In the genomic region with DNA sequence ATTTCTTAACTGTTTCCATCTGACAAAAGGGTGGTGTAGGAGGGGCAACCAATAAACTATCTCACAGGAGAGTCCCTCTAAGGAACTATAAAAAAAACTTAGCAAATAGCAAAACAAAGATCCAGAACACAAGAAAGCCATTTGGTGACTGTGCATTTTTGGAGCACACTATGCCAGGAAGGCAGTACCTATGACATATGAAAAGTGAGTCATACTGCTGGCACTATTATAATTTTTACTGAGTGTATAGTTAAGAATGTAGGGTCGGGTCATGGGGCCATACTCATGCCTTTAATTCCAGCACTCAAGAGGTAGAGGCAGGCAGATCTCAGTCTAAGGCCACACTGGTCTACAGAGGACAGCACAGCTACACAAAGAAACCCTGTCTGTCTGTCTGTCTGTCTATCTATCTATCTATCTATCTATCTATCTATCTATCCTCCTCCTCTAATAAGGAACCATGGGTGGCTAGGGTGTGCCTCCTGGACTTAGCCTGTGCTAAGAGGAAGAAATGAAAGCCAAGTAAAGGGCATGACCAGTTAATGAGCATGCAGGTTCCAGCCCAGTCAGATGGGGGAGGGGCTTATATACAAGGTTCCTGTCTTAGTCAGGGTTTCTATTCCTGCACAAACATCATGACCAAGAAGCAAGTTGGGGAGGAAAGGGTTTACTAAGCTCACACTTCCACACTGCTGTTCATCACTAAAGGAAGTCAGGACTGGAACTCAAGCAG, we compare ENCODE assay signal across 34 mouse cellular contexts. TPM values are rescaled to one million over a fixed set of nuclear protein-coding genes. Genes with fewer than 3 reads are reported as not detected.
A peak's percentile ranks its signal among the peaks of the same experiment; 100 is the strongest.
DNase-seq lines count a peak whose midpoint lies in the region; ATAC-seq and TF ChIP-seq lines count a peak whose summit lies in the region.
"Had no signal": no experiment of that assay in that cellular context is flagged by ENCODE, and none has a peak within 500 bp of the region (broad histone marks: within the 10 kb centered on the region; RNA-seq: fewer than 3 reads in every experiment).

No protein-coding gene starts in this region.

- no peak overlapping the region for H3K4me3 ChIP-seq in embryonic fibroblast, embryonic 13.5 days (ENCODE audit: insufficient read depth, low read length)
- peak overlapping the region; percentile 33 for H3K4me3 ChIP-seq in megakaryocyte, embryonic 14.5 days (replicated peaks)
- no peak overlapping the region for H3K4me3 ChIP-seq in hindbrain, embryonic 12.5 days
- no peak overlapping the region for H3K4me3 ChIP-seq in kidney, embryonic 16.5 days (ENCODE audit: low read length)
- H3K4me3 ChIP-seq: embryonic facial prominence, embryonic 12.5 days; embryonic facial prominence, embryonic 15.5 days; erythroblast, embryonic 14.5 days; forebrain, embryonic 12.5 days; forebrain, embryonic 15.5 days; hindbrain, embryonic 13.5 days; intestine, embryonic 15.5 days had no signal

- no peak for ATAC-seq in hindbrain, embryonic 12.5 days (ENCODE audit: low FRiP score)
- ATAC-seq in kidney, embryonic 16.5 days (ENCODE audit: low FRiP score, low TSS enrichment) = no peak
- no peak for ATAC-seq in megakaryocyte progenitor cell, adult 5-6 weeks (replicated peaks; ENCODE audit: poor library complexity)
- ATAC-seq: activated CD4-positive, CD25-positive, alpha-beta regulatory T cell, adult 4 months; forebrain, embryonic 15.5 days; hindbrain, embryonic 16.5 days; intestine, embryonic 15.5 days had no signal

- H3K27me3 ChIP-seq in megakaryocyte, embryonic 14.5 days (replicated peaks) = peaks cover 46% of the 10 kb centered on the region
- H3K27me3 ChIP-seq in hindbrain, embryonic 12.5 days = peaks cover 54% of the 10 kb centered on the region
- H3K27me3 ChIP-seq in kidney, embryonic 16.5 days (ENCODE audit: insufficient read depth, low read length) = peaks cover 32% of the 10 kb centered on the region

- peaks cover 7% of the 10 kb centered on the region; the same call in 1 of the 2 replicates for H3K4me1 ChIP-seq in embryonic fibroblast, embryonic 13.5 days (ENCODE audit: control insufficient read depth, insufficient read depth, low read length)
- H3K4me1 ChIP-seq in megakaryocyte, embryonic 14.5 days = peaks cover 21% of the 10 kb centered on the region
- H3K4me1 ChIP-seq in hindbrain, embryonic 12.5 days = 0 out of 2 replicates have a peak, but pooled peaks cover under 1% of the 10 kb centered on the region
- peaks cover 2% of the 10 kb centered on the region; the same call in 1 of the 2 replicates for H3K4me1 ChIP-seq in kidney, embryonic 16.5 days (ENCODE audit: insufficient read depth, low read length)
- H3K4me1 ChIP-seq: embryonic facial prominence, embryonic 12.5 days; forebrain, embryonic 12.5 days; forebrain, embryonic 15.5 days; hindbrain, embryonic 13.5 days; intestine, embryonic 15.5 days had no signal

- H3K36me3 ChIP-seq in megakaryocyte, embryonic 14.5 days (replicated peaks; ENCODE audit: low read length) = no peaks in the 10 kb centered on the region
- H3K36me3 ChIP-seq in hindbrain, embryonic 12.5 days = no peaks in the 10 kb centered on the region
- H3K36me3 ChIP-seq in kidney, embryonic 16.5 days (ENCODE audit: insufficient read depth, low read length) = no peaks in the 10 kb centered on the region
- H3K36me3 ChIP-seq: embryonic facial prominence, embryonic 12.5 days; embryonic facial prominence, embryonic 15.5 days; forebrain, embryonic 12.5 days; forebrain, embryonic 15.5 days; hindbrain, embryonic 13.5 days; intestine, embryonic 15.5 days had no signal

- H3K9ac ChIP-seq in hindbrain, embryonic 12.5 days = no peak overlapping the region
- no peak overlapping the region for H3K9ac ChIP-seq in kidney, embryonic 16.5 days (replicated peaks; ENCODE audit: low read length)
- H3K9ac ChIP-seq: embryonic facial prominence, embryonic 12.5 days; embryonic facial prominence, embryonic 15.5 days; forebrain, embryonic 12.5 days; forebrain, embryonic 15.5 days; hindbrain, embryonic 13.5 days; intestine, embryonic 15.5 days had no signal

- no peak for TF ChIP-seq CTCF in embryonic fibroblast, embryonic 13.5 days (IDR thresholded peaks at IDR 0.05; ENCODE audit: borderline replicate concordance, insufficient read depth, low read length)

- DNase-seq in 3134 (ENCODE audit: extremely low read depth, insufficient read length, low spot score) = peak; percentile 47
- peak; percentile 31 for DNase-seq in A20 (ENCODE audit: low read depth, low spot score)
- DNase-seq in right cerebral cortex, adult 2 months (ENCODE audit: low spot score in 2 of 2) = no peak
- DNase-seq: adrenal gland, adult 8-10 months; adrenal gland, postnatal 25 days; B cell, adult 2 months; cerebellum, adult 11-12 months; cerebellum, adult 9-10 months; cerebellum, postnatal 14 days; gastrocnemius, postnatal 25 days had no signal

- peak overlapping the region; percentile 52; the same call in 1 of the 2 replicates for H3K27ac ChIP-seq in embryonic fibroblast, embryonic 13.5 days (ENCODE audit: insufficient read depth, low read length)
- no peak overlapping the region for H3K27ac ChIP-seq in hindbrain, embryonic 12.5 days
- H3K27ac ChIP-seq in kidney, embryonic 16.5 days (ENCODE audit: low read length) = no peak overlapping the region
- H3K27ac ChIP-seq: embryonic facial prominence, embryonic 12.5 days; embryonic facial prominence, embryonic 15.5 days; forebrain, embryonic 12.5 days; forebrain, embryonic 15.5 days; hindbrain, embryonic 13.5 days; intestine, embryonic 15.5 days had no signal

- H3K4me2 ChIP-seq in hindbrain, embryonic 12.5 days (replicated peaks) = no peak overlapping the region
- no peak overlapping the region for H3K4me2 ChIP-seq in kidney, embryonic 16.5 days (replicated peaks; ENCODE audit: low read depth, low read length)
- H3K4me2 ChIP-seq: embryonic facial prominence, embryonic 12.5 days; embryonic facial prominence, embryonic 15.5 days; forebrain, embryonic 12.5 days; forebrain, embryonic 15.5 days; heart, embryonic 11.5 days; hindbrain, embryonic 13.5 days; intestine, embryonic 15.5 days had no signal

- no peak for TF ChIP-seq POLR2A in embryonic fibroblast, embryonic 13.5 days (IDR thresholded peaks at IDR 0.05; ENCODE audit: low read depth, low read length)

- whole genome bisulfite sequencing in hindbrain, embryonic 12.5 days = 57% methylated on average over 1 of the region's 1 CpGs
- 65% methylated on average over 1 of the region's 1 CpGs for WGBS in kidney, embryonic 16.5 days

- H3K9me3 ChIP-seq in megakaryocyte, embryonic 14.5 days = peaks cover 14% of the 10 kb centered on the region
- H3K9me3 ChIP-seq in hindbrain, embryonic 12.5 days (replicated peaks) = no peaks in the 10 kb centered on the region
- no peaks in the 10 kb centered on the region for H3K9me3 ChIP-seq in kidney, embryonic 16.5 days (ENCODE audit: low read length)
- H3K9me3 ChIP-seq: embryonic facial prominence, embryonic 12.5 days; embryonic facial prominence, embryonic 15.5 days; forebrain, embryonic 12.5 days; forebrain, embryonic 15.5 days; hindbrain, embryonic 13.5 days; intestine, embryonic 15.5 days had no signal

RNA-seq across cellular contexts. Expression of a gene that starts 7.2 kb away (rescaled TPM):
- 20.1 and 23.3 TPM in 2 replicates for polyA plus RNA-seq in embryonic fibroblast, embryonic 13.5 days (2011; ENCODE audit: insufficient read length, low read depth, missing spikeins)
- 5.3 and 18.9 TPM in 2 replicates for polyA plus RNA-seq in megakaryocyte, embryonic 14.5 days (2012; ENCODE audit: insufficient read depth, low replicate concordance)
- 28.0 and 28.3 TPM in 2 replicates for polyA plus RNA-seq in hindbrain, embryonic 12.5 days (2016; fragmentation: Nextera tagmentation; extraction: Ambion mirVana)
- polyA plus RNA-seq in kidney, embryonic 16.5 days (2015; fragmentation: Nextera tagmentation; extraction: Ambion mirVana) = 35.2 and 42.8 TPM in 2 replicates
- total RNA-seq in megakaryocyte progenitor cell, adult 5-6 weeks (2015) = 34.2 and 38.7 TPM in 2 replicates
- 49.2 and 51.8 TPM in 2 replicates for total RNA-seq in megakaryocyte progenitor cell, adult 5-6 weeks (2017)

RNA-seq across cellular contexts. Expression of a gene that starts 8.3 kb away (rescaled TPM):
- polyA plus RNA-seq in embryonic fibroblast, embryonic 13.5 days (2011; ENCODE audit: insufficient read length, low read depth, missing spikeins) = not detected in 2 replicates
- not detected in 2 replicates for polyA plus RNA-seq in megakaryocyte, embryonic 14.5 days (2012; ENCODE audit: insufficient read depth, low replicate concordance)
- 0.30 and 0.33 TPM in 2 replicates for polyA plus RNA-seq in hindbrain, embryonic 12.5 days (2016; fragmentation: Nextera tagmentation; extraction: Ambion mirVana)
- 0.13 and 0.16 TPM in 2 replicates for polyA plus RNA-seq in kidney, embryonic 16.5 days (2015; fragmentation: Nextera tagmentation; extraction: Ambion mirVana)
- total RNA-seq in megakaryocyte progenitor cell, adult 5-6 weeks (2015) = not detected in 2 replicates
- not detected in 2 replicates for total RNA-seq in megakaryocyte progenitor cell, adult 5-6 weeks (2017)
- total RNA-seq: adrenal gland, adult 8-10 months; adrenal gland, postnatal 25 days; gastrocnemius, postnatal 25 days; heart, adult 8-10 months; heart, postnatal 25 days; hematopoietic stem cell, adult 5-6 weeks; MEL had no signal
- polyA plus RNA-seq: activated CD4-positive, CD25-positive, alpha-beta regulatory T cell, adult 4 months; erythroblast, embryonic 14.5 days; forebrain, embryonic 12.5 days; gonadal fat pad, adult 2 months; heart, embryonic 11.5 days; intestine, embryonic 15.5 days had no signal

RNA-seq across cellular contexts. Expression of a gene that starts 22.6 kb away (rescaled TPM):
- polyA plus RNA-seq in embryonic fibroblast, embryonic 13.5 days (2011; ENCODE audit: insufficient read length, low read depth, missing spikeins) = 90.8 and 97.3 TPM in 2 replicates
- 30.3 and 44.6 TPM in 2 replicates for polyA plus RNA-seq in megakaryocyte, embryonic 14.5 days (2012; ENCODE audit: insufficient read depth, low replicate concordance)
- 135 and 137 TPM in 2 replicates for polyA plus RNA-seq in hindbrain, embryonic 12.5 days (2016; fragmentation: Nextera tagmentation; extraction: Ambion mirVana)
- polyA plus RNA-seq in kidney, embryonic 16.5 days (2015; fragmentation: Nextera tagmentation; extraction: Ambion mirVana) = 181 and 190 TPM in 2 replicates
- 44.2 and 67.8 TPM in 2 replicates for total RNA-seq in megakaryocyte progenitor cell, adult 5-6 weeks (2015)
- total RNA-seq in megakaryocyte progenitor cell, adult 5-6 weeks (2017) = 39.6 and 41.4 TPM in 2 replicates

RNA-seq across cellular contexts. Expression of a gene that starts 35.7 kb away (rescaled TPM):
- 0.61 TPM in 1 of 2 replicates, not detected in the other for polyA plus RNA-seq in embryonic fibroblast, embryonic 13.5 days (2011; ENCODE audit: insufficient read length, low read depth, missing spikeins)
- not detected in 2 replicates for polyA plus RNA-seq in megakaryocyte, embryonic 14.5 days (2012; ENCODE audit: insufficient read depth, low replicate concordance)
- polyA plus RNA-seq in hindbrain, embryonic 12.5 days (2016; fragmentation: Nextera tagmentation; extraction: Ambion mirVana) = 1.7 and 1.9 TPM in 2 replicates
- polyA plus RNA-seq in kidney, embryonic 16.5 days (2015; fragmentation: Nextera tagmentation; extraction: Ambion mirVana) = 0.10 TPM in 1 of 2 replicates, not detected in the other
- total RNA-seq in megakaryocyte progenitor cell, adult 5-6 weeks (2015) = not detected in 2 replicates
- total RNA-seq in megakaryocyte progenitor cell, adult 5-6 weeks (2017) = not detected in 2 replicates
- total RNA-seq: gastrocnemius, postnatal 25 days; hematopoietic stem cell, adult 5-6 weeks; MEL had no signal
- polyA plus RNA-seq: activated CD4-positive, CD25-positive, alpha-beta regulatory T cell, adult 4 months; erythroblast, embryonic 14.5 days; heart, embryonic 11.5 days; heart, postnatal 0 days had no signal

RNA-seq across cellular contexts. Expression of a gene that starts 42.4 kb away (rescaled TPM):
- not detected in 2 replicates for polyA plus RNA-seq in embryonic fibroblast, embryonic 13.5 days (2011; ENCODE audit: insufficient read length, low read depth, missing spikeins)
- polyA plus RNA-seq in megakaryocyte, embryonic 14.5 days (2012; ENCODE audit: insufficient read depth, low replicate concordance) = not detected in 2 replicates
- polyA plus RNA-seq in hindbrain, embryonic 12.5 days (2016; fragmentation: Nextera tagmentation; extraction: Ambion mirVana) = 0.36 TPM in 1 of 2 replicates, not detected in the other
- not detected in 2 replicates for polyA plus RNA-seq in kidney, embryonic 16.5 days (2015; fragmentation: Nextera tagmentation; extraction: Ambion mirVana)
- not detected in 2 replicates for total RNA-seq in megakaryocyte progenitor cell, adult 5-6 weeks (2015)
- not detected in 2 replicates for total RNA-seq in megakaryocyte progenitor cell, adult 5-6 weeks (2017)
- total RNA-seq: adrenal gland, adult 8-10 months; adrenal gland, postnatal 25 days; gastrocnemius, adult 8-10 months; gastrocnemius, postnatal 25 days; heart, adult 8-10 months; heart, postnatal 25 days; hematopoietic stem cell, adult 5-6 weeks; MEL had no signal
- polyA plus RNA-seq: activated CD4-positive, CD25-positive, alpha-beta regulatory T cell, adult 4 months; brain, embryonic 14.5 days; erythroblast, embryonic 14.5 days; forebrain, embryonic 15.5 days; heart, embryonic 11.5 days; heart, embryonic 14.5 days; heart, postnatal 0 days; hindbrain, embryonic 13.5 days; hindbrain, embryonic 16.5 days; intestine, embryonic 15.5 days had no signal

Comparison
In these comparisons a context has a peak if more than half of its experiments do, and no peak if none do; other contexts are left out.
1. DNase-seq: peak in 3134 (single experiment) and A20 (single experiment); none in right cerebral cortex, adult 2 months (0 of 2).